Mouse (Mus musculus) retina, postnatal 7 days (tissue): ENCODE measurements at regions not wholly inside any gene's neighbourhood (a gene's known extent, or its start where the extent isn't known, plus 50 kb on each side); places are given as distances from the start of the nearest gene placed in this dataset.

Experiments used
- DNase-seq: peaks from one replicate; pipeline ENCODE4 v3.0.0-alpha.2; 2012; ENCODE audit warnings: low read depth, low spot score

GRCm38 (mm10) chr5:128482617-128483440, 50.0 kb upstream of the Tmem132d start:
- no peak for DNase-seq
